ENCODE assay signal across 8 mouse cellular contexts in genomic region chr19:6951381-6951968, GRCm38 (mm10). TPM values are rescaled to one million over a fixed set of nuclear protein-coding genes. Genes with fewer than 3 reads are reported as not detected.
DNase-seq lines count a peak whose midpoint lies in the region; ATAC-seq and TF ChIP-seq lines count a peak whose summit lies in the region.

No protein-coding gene starts in this region.

- no peaks in the 10 kb centered on the region for H3K79me3 ChIP-seq in C2C12 (ENCODE audit: low read depth)

- peak overlapping the region; percentile 92 for H3ac ChIP-seq in C2C12 (ENCODE audit: control insufficient read depth, insufficient read length, low read depth)

- ATAC-seq in heart, embryonic 12.5 days (ENCODE audit: insufficient number of reproducible peaks, low FRiP score), result peak; percentile 78
- peak; percentile 71 for ATAC-seq in liver, embryonic 12.5 days
- ATAC-seq in stomach, embryonic 15.5 days (ENCODE audit: insufficient read depth, low FRiP score, low read depth), result peak; percentile 72

- DNase-seq in brain, embryonic 14.5 days (ENCODE audit: low read depth), result peak; percentile 98
- DNase-seq in kidney, postnatal 10 days, result peak; percentile 96
- DNase-seq in natural killer cell, adult 2 months (ENCODE audit: low spot score in 2 of 2), result peak; percentile 49 to 51

- H3K79me2 ChIP-seq in C2C12 (ENCODE audit: control insufficient read depth, insufficient read depth), result no peaks in the 10 kb centered on the region

- peak overlapping the region; percentile 80 for H3K9ac ChIP-seq in heart, embryonic 12.5 days
- peak overlapping the region; percentile 81 for H3K9ac ChIP-seq in liver, embryonic 12.5 days
- H3K9ac ChIP-seq in stomach, embryonic 15.5 days, result peak overlapping the region; percentile 75

- no peak for TF ChIP-seq CTCF in C2C12 (IDR thresholded peaks at IDR 0.05; ENCODE audit: control insufficient read depth, insufficient read depth, insufficient read length)
- TF ChIP-seq CTCF in brain, embryonic 14.5 days (IDR thresholded peaks at IDR 0.05; ENCODE audit: borderline replicate concordance, extremely low read depth, insufficient read depth, insufficient read length), result no peak

- TF ChIP-seq POLR2A in brain, embryonic 14.5 days (IDR thresholded peaks at IDR 0.05; ENCODE audit: borderline replicate concordance, extremely low read depth, insufficient read depth, insufficient read length, poor library complexity, severe bottlenecking), result peak; percentile 61; the same call in 1 of the 2 replicates

- under 1% methylated on average over 35 of the region's 35 CpGs for WGBS in heart, embryonic 12.5 days
- under 1% methylated on average over 35 of the region's 35 CpGs for WGBS in liver, embryonic 12.5 days (ENCODE audit: insufficient replicate concordance)
- under 1% methylated on average over 35 of the region's 35 CpGs for WGBS in stomach, embryonic 15.5 days

- H3K27ac ChIP-seq in heart, embryonic 12.5 days (ENCODE audit: poor library complexity, severe bottlenecking), result peak overlapping the region; percentile 98
- H3K27ac ChIP-seq in liver, embryonic 12.5 days, result peak overlapping the region; percentile 93
- peak overlapping the region; percentile 97 for H3K27ac ChIP-seq in stomach, embryonic 15.5 days

- no peaks in the 10 kb centered on the region for H3K27me3 ChIP-seq in C2C12 (ENCODE audit: control insufficient read depth, insufficient read depth, insufficient read length)
- H3K27me3 ChIP-seq in erythroblast, embryonic 14.5 days (ENCODE audit: control insufficient read depth), result no peaks in the 10 kb centered on the region
- H3K27me3 ChIP-seq in heart, embryonic 12.5 days (replicated peaks), result no peaks in the 10 kb centered on the region
- H3K27me3 ChIP-seq in liver, embryonic 12.5 days (replicated peaks), result no peaks in the 10 kb centered on the region
- no peaks in the 10 kb centered on the region for H3K27me3 ChIP-seq in stomach, embryonic 15.5 days (replicated peaks)

- H3K36me3 ChIP-seq in C2C12 (ENCODE audit: control insufficient read depth, insufficient read depth), result peaks cover 29% of the 10 kb centered on the region
- peaks cover 27% of the 10 kb centered on the region for H3K36me3 ChIP-seq in erythroblast, embryonic 14.5 days (ENCODE audit: control insufficient read depth)
- peaks cover 22% of the 10 kb centered on the region for H3K36me3 ChIP-seq in heart, embryonic 12.5 days
- peaks cover 37% of the 10 kb centered on the region for H3K36me3 ChIP-seq in liver, embryonic 12.5 days
- H3K36me3 ChIP-seq in stomach, embryonic 15.5 days, result peaks cover 21% of the 10 kb centered on the region

- H3K9me3 ChIP-seq in erythroblast, embryonic 14.5 days (ENCODE audit: control insufficient read depth, low read length), result no peaks in the 10 kb centered on the region
- H3K9me3 ChIP-seq in heart, embryonic 12.5 days (replicated peaks), result no peaks in the 10 kb centered on the region
- H3K9me3 ChIP-seq in liver, embryonic 12.5 days (replicated peaks), result no peaks in the 10 kb centered on the region
- H3K9me3 ChIP-seq in stomach, embryonic 15.5 days, result no peaks in the 10 kb centered on the region

- peak overlapping the region; percentile 46 for H3K4me3 ChIP-seq in C2C12 (ENCODE audit: insufficient read depth, poor library complexity, severe bottlenecking)
- H3K4me3 ChIP-seq in erythroblast, embryonic 14.5 days (replicated peaks), result peak overlapping the region; percentile 72
- H3K4me3 ChIP-seq in heart, embryonic 12.5 days, result peak overlapping the region; percentile 63
- peak overlapping the region; percentile 70 for H3K4me3 ChIP-seq in liver, embryonic 12.5 days
- H3K4me3 ChIP-seq in stomach, embryonic 15.5 days (replicated peaks), result peak overlapping the region; percentile 59

- H3K4me1 ChIP-seq in erythroblast, embryonic 14.5 days (ENCODE audit: control insufficient read depth), result peaks cover 54% of the 10 kb centered on the region
- H3K4me1 ChIP-seq in heart, embryonic 12.5 days (replicated peaks), result peaks cover 44% of the 10 kb centered on the region
- H3K4me1 ChIP-seq in liver, embryonic 12.5 days, result peaks cover 51% of the 10 kb centered on the region
- H3K4me1 ChIP-seq in stomach, embryonic 15.5 days, result peaks cover 18% of the 10 kb centered on the region

- peak overlapping the region; percentile 78 for H3K4me2 ChIP-seq in heart, embryonic 12.5 days
- peak overlapping the region; percentile 99 for H3K4me2 ChIP-seq in liver, embryonic 12.5 days
- peak overlapping the region; percentile 78 for H3K4me2 ChIP-seq in stomach, embryonic 15.5 days

TF ChIP-seq in C2C12, 6 proteins besides CTCF, POLR2A, EP300 and RAD21:
- no peak for TF ChIP-seq USF1 (IDR thresholded peaks at IDR 0.05; ENCODE audit: low read depth)
- TF ChIP-seq MAX (IDR thresholded peaks at IDR 0.05), result peak; percentile 89
- no peak for TF ChIP-seq MYOG (IDR thresholded peaks at IDR 0.05; ENCODE audit: control insufficient read depth, extremely low read depth, insufficient read length)
- TF ChIP-seq FOSL1 (IDR thresholded peaks at IDR 0.05; ENCODE audit: insufficient read depth, low read length, poor library complexity, severe bottlenecking), result no peak
- TF ChIP-seq CEBPB (IDR thresholded peaks at IDR 0.05; ENCODE audit: low read depth), result no peak
- no peak for TF ChIP-seq MYOD1 (IDR thresholded peaks at IDR 0.05; ENCODE audit: control insufficient read depth, insufficient read length, low read depth)

RNA-seq across cellular contexts. Expression of gene Gpr137, which starts 9.2 kb away (rescaled TPM):
- 31.2 TPM for polyA plus RNA-seq in C2C12 (2012; fragmentation: generic; extraction: Trizol)
- 75.5 and 86.8 TPM in 2 replicates for polyA plus RNA-seq in brain, embryonic 14.5 days (2012; rRNA removed)
- polyA plus RNA-seq in erythroblast, embryonic 14.5 days (2012), result 1.5 and 2.0 TPM in 2 replicates
- polyA plus RNA-seq in heart, embryonic 12.5 days (2016; fragmentation: Nextera tagmentation; extraction: Ambion mirVana), result 21.0 and 23.7 TPM in 2 replicates
- polyA plus RNA-seq in liver, embryonic 12.5 days (2016; fragmentation: Nextera tagmentation; extraction: Ambion mirVana), result 8.8 and 9.9 TPM in 2 replicates
- polyA plus RNA-seq in stomach, embryonic 15.5 days (2015; fragmentation: Nextera tagmentation; extraction: Ambion mirVana), result 26.7 and 29.9 TPM in 2 replicates

RNA-seq across cellular contexts. Expression of gene Bad, which starts 9.8 kb away (rescaled TPM):
- polyA plus RNA-seq in C2C12 (2012; fragmentation: generic; extraction: Trizol), result 84.0 TPM
- polyA plus RNA-seq in brain, embryonic 14.5 days (2012; rRNA removed), result 72.8 and 83.4 TPM in 2 replicates
- polyA plus RNA-seq in erythroblast, embryonic 14.5 days (2012), result 4.3 and 6.1 TPM in 2 replicates
- polyA plus RNA-seq in heart, embryonic 12.5 days (2016; fragmentation: Nextera tagmentation; extraction: Ambion mirVana), result 53.4 and 54.5 TPM in 2 replicates
- 36.4 and 37.6 TPM in 2 replicates for polyA plus RNA-seq in liver, embryonic 12.5 days (2016; fragmentation: Nextera tagmentation; extraction: Ambion mirVana)
- 71.6 and 75.8 TPM in 2 replicates for polyA plus RNA-seq in stomach, embryonic 15.5 days (2015; fragmentation: Nextera tagmentation; extraction: Ambion mirVana)

RNA-seq across cellular contexts. Expression of gene Kcnk4, which starts 17.2 kb away (rescaled TPM):
- 0.26 TPM for polyA plus RNA-seq in C2C12 (2012; fragmentation: generic; extraction: Trizol)
- 1.2 and 2.1 TPM in 2 replicates for polyA plus RNA-seq in brain, embryonic 14.5 days (2012; rRNA removed)
- polyA plus RNA-seq in erythroblast, embryonic 14.5 days (2012), result not detected in 2 replicates
- 0.14 and 0.29 TPM in 2 replicates for polyA plus RNA-seq in heart, embryonic 12.5 days (2016; fragmentation: Nextera tagmentation; extraction: Ambion mirVana)
- polyA plus RNA-seq in liver, embryonic 12.5 days (2016; fragmentation: Nextera tagmentation; extraction: Ambion mirVana), result 0.05 TPM in 1 of 2 replicates, not detected in the other
- polyA plus RNA-seq in stomach, embryonic 15.5 days (2015; fragmentation: Nextera tagmentation; extraction: Ambion mirVana), result 0.67 and 0.86 TPM in 2 replicates

RNA-seq across cellular contexts. Expression of gene Ppp1r14b, which starts 23.3 kb away (rescaled TPM):
- polyA plus RNA-seq in C2C12 (2012; fragmentation: generic; extraction: Trizol), result 1,811 TPM
- polyA plus RNA-seq in brain, embryonic 14.5 days (2012; rRNA removed), result 359 and 550 TPM in 2 replicates
- polyA plus RNA-seq in erythroblast, embryonic 14.5 days (2012), result 15.6 and 17.4 TPM in 2 replicates
- 194 and 198 TPM in 2 replicates for polyA plus RNA-seq in heart, embryonic 12.5 days (2016; fragmentation: Nextera tagmentation; extraction: Ambion mirVana)
- 153 and 155 TPM in 2 replicates for polyA plus RNA-seq in liver, embryonic 12.5 days (2016; fragmentation: Nextera tagmentation; extraction: Ambion mirVana)
- polyA plus RNA-seq in stomach, embryonic 15.5 days (2015; fragmentation: Nextera tagmentation; extraction: Ambion mirVana), result 165 and 184 TPM in 2 replicates

RNA-seq across cellular contexts. Expression of gene Plcb3, which starts 24.8 kb away (rescaled TPM):
- 51.7 TPM for polyA plus RNA-seq in C2C12 (2012; fragmentation: generic; extraction: Trizol)
- 22.7 and 28.3 TPM in 2 replicates for polyA plus RNA-seq in brain, embryonic 14.5 days (2012; rRNA removed)
- 0.12 and 0.22 TPM in 2 replicates for polyA plus RNA-seq in erythroblast, embryonic 14.5 days (2012)
- polyA plus RNA-seq in heart, embryonic 12.5 days (2016; fragmentation: Nextera tagmentation; extraction: Ambion mirVana), result 26.6 and 28.9 TPM in 2 replicates
- 13.6 and 14.4 TPM in 2 replicates for polyA plus RNA-seq in liver, embryonic 12.5 days (2016; fragmentation: Nextera tagmentation; extraction: Ambion mirVana)
- polyA plus RNA-seq in stomach, embryonic 15.5 days (2015; fragmentation: Nextera tagmentation; extraction: Ambion mirVana), result 81.3 and 92.2 TPM in 2 replicates

Comparison
In these comparisons a context has a peak if more than half of its experiments do, and no peak if none do; other contexts are left out.
1. Peak in every context shown above with its lines: DNase-seq, ATAC-seq, H3K4me3 ChIP-seq and H3K27ac ChIP-seq.